Mouse (Mus musculus) small intestine, adult 2 months (tissue): ENCODE data around the gene Esrrg. TPM values are rescaled to one million over a fixed set of nuclear protein-coding genes. Genes with fewer than 3 reads are reported as not detected.

Experiments used
- H3K27ac ChIP-seq: fragments of 200-500 bp; 2 replicates; pipeline ENCODE4 v1.5.1; 2012; ENCODE audit warnings: low read depth, low read length, control low read depth, inconsistent platforms; ENCODE audit not compliant: insufficient read depth
- H3K27me3 ChIP-seq: fragments of 200-500 bp; 2 replicates; pipeline ENCODE4 v1.6.1; 2012; ENCODE audit warnings: mild to moderate bottlenecking, moderate library complexity, low read length, inconsistent platforms; ENCODE audit not compliant: control insufficient read depth, insufficient read depth
- H3K36me3 ChIP-seq: fragments of 200-500 bp; 2 replicates; pipeline ENCODE4 v1.6.1; 2012; ENCODE audit warnings: mild to moderate bottlenecking, low read length, control low read depth, inconsistent platforms; ENCODE audit not compliant: control insufficient read depth, insufficient read depth
- H3K4me1 ChIP-seq: fragments of 200-500 bp; 2 replicates; pipeline ENCODE4 v1.6.1; 2012; ENCODE audit warnings: low read length, inconsistent platforms, mixed read lengths; ENCODE audit not compliant: control insufficient read depth, insufficient read depth, insufficient read length
- H3K4me3 ChIP-seq: fragments of 200-500 bp; 2 replicates; pipeline ENCODE4 v1.5.1; 2012; ENCODE audit warnings: low read depth, mild to moderate bottlenecking, control low read depth, inconsistent platforms, low read length, moderate library complexity
- CTCF ChIP-seq: fragments of 200-500 bp; IDR thresholded peaks from 2 replicates; pipeline ENCODE4 v1.5.1; 2012; ENCODE audit warnings: low read depth, mild to moderate bottlenecking, control low read depth, inconsistent platforms, low read length, moderate library complexity, mixed read lengths; ENCODE audit not compliant: insufficient replicate concordance, insufficient read length; ENCODE audit errors: extremely low read depth
- POLR2A ChIP-seq: fragments of 200-500 bp; IDR thresholded peaks from 2 replicates; pipeline ENCODE4 v1.6.1; 2012; ENCODE audit warnings: low read depth, mild to moderate bottlenecking, control low read depth, inconsistent platforms, low read length, moderate library complexity
- WGBS: fragments of 180-500 bp; shearing (Covaris S2); methylation state at CpG from one replicate; pipeline ENCODE4 v1.1.7; 2018; 5-methylcytosine and 5-hydroxymethylcytosine counted together
- polyA plus RNA-seq: library from polyadenylated mRNA; depleted of rRNA; stranded (reverse); fragments of >200 nt; gene quantifications from 2 replicates; pipeline ENCODE4 v1.2.3, GENCODE M21; 2012

Esrrg gene
- polyA plus RNA-seq, 1 experiment = 0.72 TPM

- TF ChIP-seq CTCF (no peak), POLR2A (no peak)
- peak overlapping the region; percentile 67 for H3K4me3 ChIP-seq
- WGBS = 22% methylated on average over 24 of the region's 24 CpGs
Observed at GRCm38 (mm10) chr1:187650786-187651687, 42.4 kb downstream of the Esrrg start.

GRCm38 (mm10) chr1:187651688-187652241 is 43.2 kb downstream of the Esrrg start:
- H3K27ac ChIP-seq = no peak overlapping the region
- peak overlapping the region; percentile 67 for H3K4me3 ChIP-seq
- no peak; the same call in 1 of the 2 replicates for TF ChIP-seq POLR2A
- TF ChIP-seq CTCF = no peak
- 1% methylated on average over 47 of the region's 47 CpGs for WGBS
- no peaks in the 10 kb centered on the region for H3K36me3 ChIP-seq
- peaks cover 6% of the 10 kb centered on the region for H3K4me1 ChIP-seq
- H3K27me3 ChIP-seq = no peaks in the 10 kb centered on the region

More at GRCm38 (mm10) chr1:187650786-187651687, 42.4 kb downstream of the Esrrg start:
- Histone ChIP-seq H3K27ac (no peak overlapping the region), H3K4me1 (peaks cover 6% of the 10 kb centered on the region), H3K27me3 (no peaks in the 10 kb centered on the region), H3K36me3 (no peaks in the 10 kb centered on the region)

GRCm38 (mm10) chr1:187652445-187652844 is 43.9 kb downstream of the Esrrg start:
- peak overlapping the region; percentile 8 for H3K4me3 ChIP-seq
- H3K27me3 ChIP-seq = no peaks in the 10 kb centered on the region
- H3K27ac ChIP-seq = no peak overlapping the region
- WGBS = 15% methylated on average over 7 of the region's 7 CpGs
- no peaks in the 10 kb centered on the region for H3K36me3 ChIP-seq
- H3K4me1 ChIP-seq = peaks cover 6% of the 10 kb centered on the region
- no peak for TF ChIP-seq CTCF
- no peak for TF ChIP-seq POLR2A

- Histone ChIP-seq H3K27me3 (no peaks in the 10 kb centered on the region), H3K27ac (peak overlapping the region; percentile 22; the same call in 1 of the 2 replicates), H3K4me3 (peak overlapping the region; percentile 40; the same call in 1 of the 2 replicates), H3K4me1 (peaks cover 6% of the 10 kb centered on the region), H3K36me3 (no peaks in the 10 kb centered on the region)
- TF ChIP-seq CTCF (no peak), POLR2A (no peak)
- 12% methylated on average over 9 of the region's 9 CpGs for WGBS
Observed at GRCm38 (mm10) chr1:187653390-187653789, 44.8 kb downstream of the Esrrg start.

GRCm38 (mm10) chr1:187660963-187661362 is 52.4 kb downstream of the Esrrg start:
- Histone ChIP-seq H3K4me3 (no peak overlapping the region), H3K4me1 (peaks cover 3% of the 10 kb centered on the region; the same call in 1 of the 2 replicates), H3K27me3 (no peaks in the 10 kb centered on the region), H3K27ac (no peak overlapping the region), H3K36me3 (no peaks in the 10 kb centered on the region)
- 78% methylated on average over 9 of the region's 9 CpGs for WGBS
- no peak for TF ChIP-seq CTCF
- no peak for TF ChIP-seq POLR2A

- Histone ChIP-seq H3K4me3 (peak overlapping the region; percentile 48), H3K27me3 (no peaks in the 10 kb centered on the region), H3K36me3 (no peaks in the 10 kb centered on the region), H3K27ac (peak overlapping the region; percentile 14), H3K4me1 (peaks cover 3% of the 10 kb centered on the region; the same call in 1 of the 2 replicates)
- 21% methylated on average over 12 of the region's 12 CpGs for WGBS
- no peak for TF ChIP-seq CTCF
- TF ChIP-seq POLR2A = peak; percentile 39; the same call in 1 of the 2 replicates
Observed at GRCm38 (mm10) chr1:187662083-187662609, 53.6 kb downstream of the Esrrg start.
